In genomic region chr5:92842417-92842816, GRCm38 (mm10) we compare ENCODE assay signal across 15 mouse cellular contexts.
DNase-seq lines count a peak whose midpoint lies in the region; ATAC-seq and TF ChIP-seq lines count a peak whose summit lies in the region.
"Had no signal": no experiment of that assay in that cellular context is flagged by ENCODE, and none has a peak within 500 bp of the region (broad histone marks: within the 10 kb centered on the region; RNA-seq: fewer than 3 reads in every experiment).

No protein-coding gene starts in this region.

- H3K4me1 ChIP-seq in heart, embryonic 10.5 days = peaks cover 32% of the 10 kb centered on the region
- peaks cover 41% of the 10 kb centered on the region for H3K4me1 ChIP-seq in heart, embryonic 12.5 days (replicated peaks)
- H3K4me1 ChIP-seq in kidney, embryonic 14.5 days (ENCODE audit: control insufficient read depth, insufficient read depth, low read length) = peaks cover 28% of the 10 kb centered on the region
- H3K4me1 ChIP-seq in stomach, embryonic 15.5 days = peaks cover 25% of the 10 kb centered on the region

- no peaks in the 10 kb centered on the region for H3K36me3 ChIP-seq in heart, embryonic 10.5 days
- peaks cover 6% of the 10 kb centered on the region; the same call in 1 of the 2 replicates for H3K36me3 ChIP-seq in heart, embryonic 12.5 days
- H3K36me3 ChIP-seq in kidney, embryonic 14.5 days (ENCODE audit: control insufficient read depth, insufficient read depth, low read length) = no peaks in the 10 kb centered on the region
- H3K36me3 ChIP-seq in stomach, embryonic 15.5 days = no peaks in the 10 kb centered on the region
- H3K36me3 ChIP-seq: embryonic facial prominence, embryonic 13.5 days; hindbrain, embryonic 13.5 days; neural tube, embryonic 13.5 days had no signal

- H3K27me3 ChIP-seq in heart, embryonic 10.5 days (ENCODE audit: insufficient read depth, poor library complexity, severe bottlenecking) = no peaks in the 10 kb centered on the region
- no peaks in the 10 kb centered on the region for H3K27me3 ChIP-seq in heart, embryonic 12.5 days (replicated peaks)
- no peaks in the 10 kb centered on the region for H3K27me3 ChIP-seq in kidney, embryonic 14.5 days (ENCODE audit: control insufficient read depth, insufficient read depth, low read length)
- H3K27me3 ChIP-seq in stomach, embryonic 15.5 days (replicated peaks) = no peaks in the 10 kb centered on the region
- H3K27me3 ChIP-seq: embryonic facial prominence, embryonic 13.5 days; hindbrain, embryonic 13.5 days; neural tube, embryonic 13.5 days; Patski had no signal

- no peak for TF ChIP-seq CTCF in layer of hippocampus, adult 2 months (conservative IDR thresholded peaks at IDR 0.05)

- ATAC-seq in heart, embryonic 12.5 days (ENCODE audit: insufficient number of reproducible peaks, low FRiP score) = no peak
- no peak for ATAC-seq in kidney, embryonic 14.5 days (ENCODE audit: low FRiP score, low TSS enrichment)
- peak; percentile 50; the same call in 1 of the 2 replicates for ATAC-seq in common myeloid progenitor, adult 5-6 weeks (replicated peaks; ENCODE audit: low read depth, poor library complexity, severe bottlenecking)
- ATAC-seq in stomach, embryonic 15.5 days (ENCODE audit: insufficient read depth, low FRiP score, low read depth) = no peak

- DNase-seq in heart, embryonic 10.5 days (ENCODE audit: low spot score) = no peak
- DNase-seq in kidney, postnatal 10 days = peak; percentile 23
- DNase-seq in cerebellum, adult 18-20 months = no peak
- no peak for DNase-seq in layer of hippocampus, adult 2 months (ENCODE audit: low spot score in 2 of 2)
- DNase-seq: cerebellum, postnatal 36 days; gastrocnemius, postnatal 36 days had no signal

- WGBS in heart, embryonic 10.5 days = 20% methylated on average over 8 of the region's 8 CpGs
- WGBS in heart, embryonic 12.5 days = 19% methylated on average over 8 of the region's 8 CpGs
- WGBS in kidney, embryonic 14.5 days = 5% methylated on average over 8 of the region's 8 CpGs
- 20% methylated on average over 8 of the region's 8 CpGs for WGBS in stomach, embryonic 15.5 days

- H3K4me2 ChIP-seq in heart, embryonic 12.5 days = no peak overlapping the region
- no peak overlapping the region for H3K4me2 ChIP-seq in kidney, embryonic 14.5 days (replicated peaks; ENCODE audit: low read depth, low read length)
- no peak overlapping the region for H3K4me2 ChIP-seq in stomach, embryonic 15.5 days
- H3K4me2 ChIP-seq: embryonic facial prominence, embryonic 13.5 days; hindbrain, embryonic 13.5 days; neural tube, embryonic 13.5 days had no signal

- H3K9ac ChIP-seq in heart, embryonic 12.5 days = no peak overlapping the region
- H3K9ac ChIP-seq in kidney, embryonic 14.5 days (ENCODE audit: low read depth, low read length) = no peak overlapping the region
- no peak overlapping the region for H3K9ac ChIP-seq in stomach, embryonic 15.5 days
- H3K9ac ChIP-seq: embryonic facial prominence, embryonic 13.5 days; hindbrain, embryonic 13.5 days; liver, embryonic 14.5 days; neural tube, embryonic 13.5 days had no signal

- H3K4me3 ChIP-seq in heart, embryonic 10.5 days = no peak overlapping the region
- H3K4me3 ChIP-seq in heart, embryonic 12.5 days = no peak overlapping the region
- no peak overlapping the region for H3K4me3 ChIP-seq in kidney, embryonic 14.5 days (ENCODE audit: low read length)
- H3K4me3 ChIP-seq in stomach, embryonic 15.5 days (replicated peaks) = no peak overlapping the region
- H3K4me3 ChIP-seq in layer of hippocampus, adult 2 months = no peak overlapping the region
- H3K4me3 ChIP-seq: embryonic facial prominence, embryonic 13.5 days; hindbrain, embryonic 13.5 days; neural tube, embryonic 13.5 days had no signal

- H3K9me3 ChIP-seq in heart, embryonic 10.5 days = no peaks in the 10 kb centered on the region
- no peaks in the 10 kb centered on the region; the same call in 1 of the 2 replicates for H3K9me3 ChIP-seq in heart, embryonic 12.5 days (replicated peaks)
- no peaks in the 10 kb centered on the region for H3K9me3 ChIP-seq in kidney, embryonic 14.5 days (ENCODE audit: control insufficient read depth, low read length)
- H3K9me3 ChIP-seq in stomach, embryonic 15.5 days = no peaks in the 10 kb centered on the region
- H3K9me3 ChIP-seq: embryonic facial prominence, embryonic 13.5 days; hindbrain, embryonic 13.5 days; neural tube, embryonic 13.5 days had no signal

- peak overlapping the region; percentile 44; the same call in 1 of the 2 replicates for H3K27ac ChIP-seq in heart, embryonic 10.5 days
- H3K27ac ChIP-seq in heart, embryonic 12.5 days (ENCODE audit: poor library complexity, severe bottlenecking) = no peak overlapping the region
- H3K27ac ChIP-seq in kidney, embryonic 14.5 days (ENCODE audit: low read depth, low read length) = no peak overlapping the region
- peak overlapping the region; percentile 36 for H3K27ac ChIP-seq in stomach, embryonic 15.5 days
- no peak overlapping the region for H3K27ac ChIP-seq in layer of hippocampus, adult 2 months
- H3K27ac ChIP-seq: embryonic facial prominence, embryonic 13.5 days; hindbrain, embryonic 13.5 days; liver, embryonic 14.5 days; neural tube, embryonic 13.5 days had no signal

Comparison
In these comparisons a context has a peak if more than half of its experiments do, and no peak if none do; other contexts are left out.
1. H3K27ac ChIP-seq: peak in heart, embryonic 10.5 days (single experiment) and stomach, embryonic 15.5 days (single experiment); none in heart, embryonic 12.5 days (single experiment), kidney, embryonic 14.5 days (single experiment) and layer of hippocampus, adult 2 months (single experiment).